Mouse (Mus musculus) stomach, adult 2 months (tissue): ENCODE measurements around the gene Qars. TPM values are rescaled to one million over a fixed set of nuclear protein-coding genes. Genes with fewer than 3 reads are reported as not detected.

Source experiments
- polyA plus RNA-seq: library from polyadenylated mRNA; depleted of rRNA; stranded (reverse); fragments of >200 nt; gene quantifications from 2 replicates; pipeline ENCODE4 v1.2.3, GENCODE M21; 2012; rRNA removed

Qars gene
- 95.3 and 101 TPM in 2 replicates for polyA plus RNA-seq

DNA sequence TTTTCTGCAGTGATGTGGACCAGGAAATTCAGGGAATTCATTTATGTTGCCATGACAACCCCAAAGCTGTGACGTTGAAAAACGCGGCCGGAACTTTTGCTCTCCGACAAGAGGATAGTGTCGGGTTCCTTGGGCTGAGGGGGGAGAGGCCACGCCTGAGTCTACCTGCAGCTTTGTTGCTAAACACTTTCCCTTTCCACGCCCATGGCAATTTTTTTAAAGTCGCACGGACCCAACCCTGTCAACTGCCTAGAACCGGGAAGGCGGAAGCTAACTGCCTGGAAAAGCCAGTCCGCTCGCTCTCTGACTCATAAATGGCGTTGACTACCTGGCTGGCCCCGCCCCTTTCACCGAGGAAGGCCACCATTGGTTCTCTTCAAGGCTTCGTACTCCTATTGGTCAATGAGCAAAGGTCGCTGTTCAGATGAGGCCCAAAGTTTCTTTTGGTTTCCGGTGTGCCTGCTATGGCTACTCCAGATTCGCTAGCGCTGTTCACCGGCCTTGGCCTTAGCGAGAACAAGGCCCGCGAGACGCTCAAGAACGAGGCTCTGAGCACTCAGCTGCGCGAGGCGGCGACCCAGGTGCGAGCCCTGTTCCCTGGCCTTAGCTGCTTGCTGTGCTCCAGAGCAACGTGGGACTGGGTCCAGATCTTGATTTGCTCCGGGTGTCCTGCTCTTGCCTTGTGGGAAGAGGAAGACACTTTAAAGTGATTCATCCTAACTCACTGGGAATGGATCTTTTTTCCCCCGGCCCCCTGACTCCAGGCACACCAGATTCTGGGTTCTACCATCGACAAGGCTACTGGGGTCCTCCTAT lies at the start of gene Qars:
Qars (plus strand) TSS at position 88 of the 816 bp plus-strand sequence.

DNA sequence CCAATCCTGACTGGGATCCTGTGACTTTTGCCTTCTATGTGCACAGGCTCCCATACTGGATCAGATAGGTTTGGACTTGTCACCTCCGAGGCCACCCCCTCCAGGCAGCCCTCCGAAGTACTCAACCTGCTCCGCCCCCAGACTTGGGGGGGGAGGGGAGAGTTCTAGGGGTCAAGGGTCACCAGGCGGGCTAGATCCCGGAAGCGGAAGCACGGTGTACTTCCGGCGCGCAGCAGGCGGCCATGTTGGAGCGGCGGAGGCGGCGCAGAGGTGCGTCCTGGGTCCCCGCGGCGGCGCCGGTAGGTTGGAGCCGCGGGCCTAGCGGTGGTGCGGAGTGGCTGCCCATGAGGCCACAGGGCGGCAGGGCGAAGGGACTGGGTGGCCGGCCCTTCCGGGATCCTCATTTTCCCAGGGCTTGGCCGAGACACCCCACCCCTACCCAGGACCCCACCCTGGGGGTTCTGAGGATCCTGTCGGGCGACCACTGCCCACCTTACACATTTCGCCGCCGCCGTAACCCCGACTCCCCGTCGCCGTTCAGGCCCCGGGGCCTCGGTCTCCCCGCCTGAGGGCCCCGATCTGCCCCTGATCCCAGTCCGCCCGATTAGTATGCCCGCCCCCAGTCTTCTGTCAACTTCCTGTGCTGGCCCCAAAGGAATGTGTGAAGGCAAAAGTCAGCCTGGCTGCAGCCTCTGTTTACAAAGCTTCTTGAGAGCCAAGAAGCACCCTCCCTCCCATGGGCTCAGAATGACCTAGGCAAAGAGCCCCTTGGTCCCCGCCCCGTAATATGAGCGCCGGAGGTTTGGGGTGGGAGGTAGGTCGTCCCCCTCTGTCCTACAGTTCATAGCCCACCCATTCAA lies 47.0 kb upstream of the Qars start, which contains the start of gene Ccdc71:
Ccdc71 (plus strand) TSS at position 209 of the 860 bp plus-strand sequence.

DNA sequence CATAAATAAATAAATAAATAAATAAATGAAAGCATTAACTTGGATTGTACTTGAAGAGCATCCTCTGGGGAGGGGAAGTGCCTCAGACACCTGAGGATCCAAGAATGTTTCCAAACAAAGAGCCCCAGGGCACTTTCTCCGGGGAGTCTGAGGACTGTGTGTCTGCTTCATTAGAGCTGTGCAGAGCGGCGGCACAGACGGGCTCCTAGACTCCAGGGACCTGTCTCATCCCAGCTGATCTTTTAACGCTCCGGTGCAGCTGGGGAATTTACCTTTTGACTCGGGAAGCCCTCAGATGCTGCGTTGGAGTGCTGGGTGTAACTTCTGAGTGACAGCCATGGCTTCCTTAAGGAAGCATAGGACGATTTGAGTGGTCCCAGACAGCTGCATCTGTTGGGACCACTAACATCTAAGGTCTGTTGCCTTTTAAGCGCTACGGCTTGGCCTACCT lies 46.3 kb upstream of the Qars start, which contains the start of gene Klhdc8b:
Klhdc8b (minus strand) TSS at position 401 of the 451 bp plus-strand sequence.

DNA sequence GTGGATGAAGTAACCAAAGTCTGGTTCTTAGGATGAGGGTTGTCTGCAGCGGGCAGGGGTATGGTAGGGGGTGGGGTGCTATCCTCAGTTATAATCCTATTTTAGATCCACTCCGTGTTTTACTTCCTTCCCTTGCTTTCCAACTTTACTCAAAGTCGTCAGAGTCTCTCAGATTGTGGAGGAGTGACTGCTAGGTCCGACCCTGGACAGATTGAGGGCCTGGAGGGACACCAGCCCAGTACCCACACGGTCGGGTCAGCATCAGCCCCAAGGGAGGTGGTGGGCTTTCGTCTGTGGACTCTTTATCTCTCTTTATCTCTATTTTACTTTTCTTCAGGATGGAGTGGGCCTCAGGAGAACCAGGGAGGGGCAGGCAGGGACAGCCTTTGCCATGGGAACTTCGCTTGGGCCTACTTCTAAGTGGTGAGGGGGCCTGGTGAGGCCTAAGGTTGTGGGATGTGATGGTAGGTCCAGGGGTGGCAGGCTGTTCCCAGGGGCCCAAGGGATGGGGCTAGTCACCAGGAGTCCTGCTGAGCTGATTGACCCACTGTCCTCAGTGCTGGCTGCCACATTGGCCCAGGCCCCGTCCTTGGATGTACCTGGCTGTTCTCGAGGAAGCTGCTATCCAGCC lies 27.7 kb upstream of the Qars start, which contains the start of gene Lamb2:
Lamb2 (plus strand) TSS at position 16 of the 631 bp plus-strand sequence.

DNA sequence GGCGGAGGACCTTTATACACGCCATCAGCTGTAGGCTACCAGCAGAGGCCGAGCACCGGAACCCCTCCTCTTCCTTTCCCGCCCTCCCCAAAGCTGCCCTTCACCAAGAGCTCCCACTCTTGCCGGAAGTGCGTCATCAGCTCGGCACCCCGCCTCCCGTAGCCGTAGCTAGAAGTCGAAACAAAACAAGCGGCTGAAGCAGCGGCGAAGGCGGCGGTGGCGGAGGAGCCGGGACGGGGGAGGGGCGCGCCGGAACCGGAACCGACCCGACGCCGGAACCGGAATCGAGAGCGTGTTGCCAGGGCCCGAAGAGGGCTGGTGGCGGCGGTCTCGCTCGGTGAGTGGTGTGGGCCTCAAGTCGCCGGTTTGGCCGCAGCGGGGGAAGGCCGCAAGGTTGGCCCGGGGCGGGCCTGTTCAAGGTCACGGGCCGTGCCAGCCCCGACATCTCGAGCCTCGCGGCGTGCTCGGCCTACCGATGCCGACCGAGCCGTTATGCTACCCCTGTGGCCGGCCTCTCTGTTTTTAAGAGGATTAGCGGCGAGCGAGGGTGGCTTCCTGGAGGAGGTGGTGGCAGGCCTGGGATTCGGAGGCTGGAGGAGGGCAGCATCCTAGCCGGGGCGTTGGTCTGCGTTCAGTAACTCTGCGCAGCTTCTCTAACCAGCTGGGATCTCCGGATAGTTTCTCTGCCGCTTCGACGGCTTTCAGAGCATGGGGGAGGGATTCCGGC lies 16.8 kb upstream of the Qars start, which contains the start of gene Usp19:
Usp19 (plus strand) TSS at position 44 of the 727 bp plus-strand sequence.

DNA sequence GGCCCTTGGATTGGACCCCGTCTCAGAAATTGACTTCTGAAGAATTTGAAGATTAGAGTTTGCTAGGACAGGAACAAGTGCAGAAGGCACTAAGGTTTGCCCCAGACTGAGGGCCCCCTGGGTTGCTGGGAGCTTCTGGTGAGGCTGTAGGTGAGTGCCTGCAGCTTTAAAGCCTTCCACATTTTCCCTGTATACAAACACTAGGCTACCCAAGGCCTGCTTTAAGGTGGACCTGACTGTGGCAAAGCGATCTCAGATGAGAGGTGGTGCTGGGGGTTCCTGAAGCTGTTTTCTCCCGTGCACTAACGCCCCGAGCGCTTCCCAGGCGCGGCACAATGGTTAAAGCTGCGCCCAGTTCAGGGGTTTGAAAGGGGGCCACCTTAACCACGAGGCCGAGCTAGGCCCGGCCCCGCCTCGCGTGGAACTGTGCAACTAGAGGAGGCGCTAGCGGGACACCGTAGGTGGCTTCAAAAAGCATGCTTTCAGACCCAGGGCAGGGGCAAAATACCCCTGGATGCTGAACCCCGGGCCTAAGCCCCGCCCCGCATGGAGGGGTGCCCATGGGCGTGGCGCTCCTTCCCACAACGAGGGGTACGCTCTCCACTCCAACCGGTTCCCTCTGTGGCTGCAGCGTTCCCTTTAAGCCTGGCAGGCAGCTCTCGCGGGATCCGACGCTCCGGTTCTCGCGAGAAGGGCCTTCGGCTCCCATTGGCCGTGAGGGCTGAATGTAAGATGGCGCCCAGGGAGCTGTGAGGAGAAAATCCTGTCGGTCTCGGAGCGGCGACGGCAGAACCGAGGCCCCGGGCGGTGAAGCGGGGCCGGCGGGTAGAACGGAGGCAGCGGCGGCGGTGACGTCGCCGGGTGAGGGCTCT lies 9.1 kb downstream of the Qars start, which contains the start of gene Qrich1:
Qrich1 (plus strand) TSS at position 427 of the 872 bp plus-strand sequence.

DNA sequence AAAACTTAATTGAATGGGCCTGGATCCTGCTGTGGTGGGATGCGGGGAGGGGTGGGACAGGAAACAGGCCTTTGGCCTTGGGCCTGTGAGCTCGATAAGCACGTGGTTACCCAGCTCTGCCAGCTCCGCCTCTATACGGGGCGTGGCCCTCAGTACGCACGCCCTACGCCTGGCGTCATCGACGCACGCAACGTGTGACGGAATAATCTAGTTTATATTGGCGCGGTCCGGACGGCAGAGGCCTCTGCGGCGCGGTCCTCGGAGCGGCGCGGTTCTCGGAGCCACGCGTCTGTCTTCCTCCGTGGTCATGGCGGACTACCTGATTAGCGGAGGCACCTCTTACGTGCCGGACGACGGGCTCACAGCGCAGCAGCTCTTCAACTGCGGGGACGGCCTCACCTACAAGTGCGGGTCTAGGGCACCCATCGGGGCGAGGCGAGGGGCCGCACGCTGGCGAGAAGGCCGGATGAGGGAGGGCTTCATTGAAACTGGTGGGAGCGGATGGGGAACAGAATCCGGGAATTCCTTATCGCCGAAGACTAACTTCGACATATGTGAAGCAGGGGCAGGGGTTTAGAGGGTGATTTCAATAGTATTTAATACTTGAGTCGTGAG lies 52.8 kb downstream of the Qars start, which contains the start of gene Impdh2:
Impdh2 (plus strand) TSS at position 60 of the 615 bp plus-strand sequence.

Other genes starting within 250 kb of the Qars start
- gene Dag1, start 243.7 kb upstream of the Qars start, polyA plus RNA-seq: 28.8 and 36.6 TPM in 2 replicates
- 6.8 and 6.9 TPM in 2 replicates for gene Nicn1, start 217.3 kb upstream of the Qars start, polyA plus RNA-seq
- gene Amt, start 210.9 kb upstream of the Qars start, polyA plus RNA-seq: 3.2 TPM in 2 replicates
- 59.7 and 90.1 TPM in 2 replicates for gene Rhoa, start 201.6 kb upstream of the Qars start, polyA plus RNA-seq
- 28.8 and 29.1 TPM in 2 replicates for gene Tcta, start 201.5 kb upstream of the Qars start, polyA plus RNA-seq
- 883 and 1,488 TPM in 2 replicates for gene Gpx1, start 168.8 kb upstream of the Qars start, polyA plus RNA-seq
- gene Usp4, start 159.9 kb upstream of the Qars start, polyA plus RNA-seq: 30.4 and 31.9 TPM in 2 replicates
- gene 1700102P08Rik, start 114.9 kb upstream of the Qars start, polyA plus RNA-seq: 0.24 TPM in 1 of 2 replicates, not detected in the other
- gene Ccdc36, start 79.2 kb upstream of the Qars start, polyA plus RNA-seq: not detected in 2 replicates
- gene BC048562, start 71.2 kb upstream of the Qars start, polyA plus RNA-seq: not detected in 2 replicates
- gene Ccdc71, start 47.2 kb upstream of the Qars start, polyA plus RNA-seq: 9.5 and 10.1 TPM in 2 replicates
- 35.5 and 42.0 TPM in 2 replicates for gene Klhdc8b, start 46.1 kb upstream of the Qars start, polyA plus RNA-seq
- 38.1 and 42.5 TPM in 2 replicates for gene Lamb2, start 28.0 kb upstream of the Qars start, polyA plus RNA-seq
- gene Usp19, start 17.1 kb upstream of the Qars start, polyA plus RNA-seq: 45.4 and 45.6 TPM in 2 replicates
- 28.5 and 33.1 TPM in 2 replicates for gene Qrich1, start 9.1 kb downstream of the Qars start, polyA plus RNA-seq
- 46.7 and 49.6 TPM in 2 replicates for gene Impdh2, start 52.6 kb downstream of the Qars start, polyA plus RNA-seq
- gene Ndufaf3, start 59.7 kb downstream of the Qars start, polyA plus RNA-seq: 23.8 and 31.2 TPM in 2 replicates
- gene Dalrd3, start 62.2 kb downstream of the Qars start, polyA plus RNA-seq: 107 and 117 TPM in 2 replicates
- 15.0 and 15.9 TPM in 2 replicates for gene Wdr6, start 71.0 kb downstream of the Qars start, polyA plus RNA-seq
- gene P4htm, start 90.0 kb downstream of the Qars start, polyA plus RNA-seq: 5.0 and 6.7 TPM in 2 replicates
- 12.1 and 13.6 TPM in 2 replicates for gene Arih2, start 141.7 kb downstream of the Qars start, polyA plus RNA-seq
- gene Slc25a20, start 154.4 kb downstream of the Qars start, polyA plus RNA-seq: 11.4 and 14.5 TPM in 2 replicates
- 8.8 and 10.6 TPM in 2 replicates for gene Prkar2a, start 181.6 kb downstream of the Qars start, polyA plus RNA-seq